Mouse (Mus musculus) kidney, postnatal 0 days (tissue): ENCODE measurements around the gene Naif1. TPM values are rescaled to one million over a fixed set of nuclear protein-coding genes. Genes with fewer than 3 reads are reported as not detected.

ENCODE experiments used
- ATAC-seq: fragments of 200-750 bp; cut with Nextera tagmentation; replicated peaks from 2 replicates; pipeline ENCODE4 v1.8.0; 2017; ENCODE audit warnings: low read depth, moderate number of reproducible peaks, moderate TSS enrichment, moderate library complexity; ENCODE audit not compliant: low FRiP score
- DNase-seq: peaks from one replicate; pipeline ENCODE4 v3.0.0-alpha.2; 2016; ENCODE audit warnings: low spot score
- H3K27ac ChIP-seq: fragments of 300-500 bp; sonication (generic); 2 replicates; pipeline ENCODE4 v1.5.1; 2014; ENCODE audit warnings: mild to moderate bottlenecking
- H3K27me3 ChIP-seq: fragments of 300-500 bp; sonication (generic); 2 replicates; pipeline ENCODE4 v1.6.1; 2014; ENCODE audit warnings: low read length, mixed read lengths; ENCODE audit not compliant: insufficient read depth
- H3K36me3 ChIP-seq: fragments of 300-500 bp; sonication (generic); 2 replicates; pipeline ENCODE4 v1.6.1; 2014; ENCODE audit warnings: low read length, mixed read lengths; ENCODE audit not compliant: insufficient read depth
- H3K4me1 ChIP-seq: fragments of 300-500 bp; sonication (generic); replicated peaks from 2 replicates; pipeline ENCODE4 v1.6.1; 2014; ENCODE audit warnings: antibody characterized with exemption, low read length, mixed read lengths; ENCODE audit not compliant: insufficient read depth
- H3K4me2 ChIP-seq: fragments of 300-500 bp; sonication (generic); 2 replicates; pipeline ENCODE4 v1.6.1; 2014; ENCODE audit warnings: mild to moderate bottlenecking, low read length, moderate library complexity, mixed read lengths
- H3K4me3 ChIP-seq: fragments of 300-500 bp; sonication (generic); replicated peaks from 2 replicates; pipeline ENCODE4 v1.5.1; 2014; ENCODE audit warnings: low read depth, low read length
- H3K9ac ChIP-seq: fragments of 300-500 bp; sonication (generic); 2 replicates; pipeline ENCODE4 v1.6.1; 2014; ENCODE audit warnings: low read depth, low read length
- H3K9me3 ChIP-seq: fragments of 300-500 bp; sonication (generic); replicated peaks from 2 replicates; pipeline ENCODE4 v1.6.1; 2016; ENCODE audit warnings: low read length, inconsistent platforms, mixed read lengths
- CTCF ChIP-seq: IDR thresholded peaks from 2 replicates; pipeline ENCODE4 v1.5.1; 2016; ENCODE audit warnings: antibody characterized with exemption, low read depth, mild to moderate bottlenecking, moderate library complexity
- WGBS: fragments of 180-500 bp; shearing (Covaris S2); extraction: QIAGEN DNeasy Blood & Tissue Kit; methylation state at CpG from one replicate; pipeline ENCODE4 v1.1.7; 2014; 5-methylcytosine and 5-hydroxymethylcytosine counted together
- polyA plus RNA-seq: library from polyadenylated mRNA; unstranded; fragments of >200 nt; fragmentation: Nextera tagmentation; extraction: Ambion mirVana; gene quantifications from 2 replicates; pipeline ENCODE4 v1.2.1, GENCODE M21; 2015

Naif1 gene
- polyA plus RNA-seq, 1 experiment from 2014 or later: 4.7 TPM

GRCm38 (mm10) chr2:32451870-32452372, 1.7 kb downstream of the Naif1 start:
- Histone ChIP-seq H3K4me2 (peak overlapping the region; percentile 86), H3K36me3 (0 out of 2 replicates have a peak, but pooled peaks cover 3% of the 10 kb centered on the region), H3K9ac (peak overlapping the region; percentile 36; the same call in 1 of the 2 replicates), H3K4me3 (peak overlapping the region; percentile 56), H3K27me3 (no peaks in the 10 kb centered on the region), H3K9me3 (no peaks in the 10 kb centered on the region), H3K4me1 (peaks cover 12% of the 10 kb centered on the region), H3K27ac (peak overlapping the region; percentile 83)
- no peak for TF ChIP-seq CTCF
- peak; percentile 97 for ATAC-seq
- WGBS: under 1% methylated on average over 25 of the region's 25 CpGs
- DNase-seq: peak; percentile 100

- H3K27ac ChIP-seq: peak overlapping the region; percentile 67
- WGBS: 95% methylated on average over 16 of the region's 16 CpGs
- H3K4me1 ChIP-seq: peaks cover 12% of the 10 kb centered on the region
- H3K4me2 ChIP-seq: peak overlapping the region; percentile 52
- H3K9me3 ChIP-seq: no peaks in the 10 kb centered on the region
- DNase-seq (no peak), ATAC-seq (no peak)
- H3K27me3 ChIP-seq: no peaks in the 10 kb centered on the region
- H3K9ac ChIP-seq: peak overlapping the region; percentile 36; the same call in 1 of the 2 replicates
- H3K36me3 ChIP-seq: 0 out of 2 replicates have a peak, but pooled peaks cover 3% of the 10 kb centered on the region
- TF ChIP-seq CTCF: no peak
- peak overlapping the region; percentile 56; the same call in 1 of the 2 replicates for H3K4me3 ChIP-seq
These were observed 2.2 kb downstream of the Naif1 start for GRCm38 (mm10) chr2:32452441-32452971.

- Histone ChIP-seq H3K36me3 (0 out of 2 replicates have a peak, but pooled peaks cover 3% of the 10 kb centered on the region), H3K4me2 (no peak overlapping the region), H3K27me3 (no peaks in the 10 kb centered on the region), H3K4me3 (no peak overlapping the region), H3K4me1 (peaks cover 12% of the 10 kb centered on the region), H3K9me3 (no peaks in the 10 kb centered on the region), H3K27ac (no peak overlapping the region), H3K9ac (no peak overlapping the region)
- no peak for TF ChIP-seq CTCF
- no peak for DNase-seq
- 88% methylated on average over 5 of the region's 5 CpGs for WGBS
- no peak for ATAC-seq
These were observed 3.5 kb downstream of the Naif1 start for GRCm38 (mm10) chr2:32453641-32454303.

- 56% methylated on average over 10 of the region's 10 CpGs for WGBS
- no peak overlapping the region for H3K4me3 ChIP-seq
- H3K4me2 ChIP-seq: no peak overlapping the region
- ATAC-seq (no peak), DNase-seq (no peak)
- H3K27me3 ChIP-seq: no peaks in the 10 kb centered on the region
- no peak for TF ChIP-seq CTCF
- 0 out of 2 replicates have a peak, but pooled peaks cover 3% of the 10 kb centered on the region for H3K36me3 ChIP-seq
- H3K9ac ChIP-seq: no peak overlapping the region
- H3K4me1 ChIP-seq: peaks cover 12% of the 10 kb centered on the region
- no peak overlapping the region for H3K27ac ChIP-seq
- H3K9me3 ChIP-seq: no peaks in the 10 kb centered on the region
These were observed 4.4 kb downstream of the Naif1 start for GRCm38 (mm10) chr2:32454633-32455032.

- no peak for ATAC-seq
- Histone ChIP-seq H3K4me2 (no peak overlapping the region), H3K9ac (no peak overlapping the region), H3K4me1 (peaks cover 12% of the 10 kb centered on the region), H3K27me3 (no peaks in the 10 kb centered on the region), H3K9me3 (no peaks in the 10 kb centered on the region), H3K36me3 (0 out of 2 replicates have a peak, but pooled peaks cover 3% of the 10 kb centered on the region), H3K27ac (no peak overlapping the region), H3K4me3 (no peak overlapping the region)
- no peak for DNase-seq
- no peak for TF ChIP-seq CTCF
- 89% methylated on average over 8 of the region's 8 CpGs for WGBS
These were observed 4.8 kb downstream of the Naif1 start for GRCm38 (mm10) chr2:32455101-32455500.

GRCm38 (mm10) chr2:32458300-32458699, 8.0 kb downstream of the Naif1 start:
- H3K27me3 ChIP-seq: no peaks in the 10 kb centered on the region
- 74% methylated on average over 2 of the region's 2 CpGs for WGBS
- TF ChIP-seq CTCF: no peak
- H3K4me3 ChIP-seq: no peak overlapping the region
- no peaks in the 10 kb centered on the region for H3K9me3 ChIP-seq
- no peak overlapping the region for H3K27ac ChIP-seq
- ATAC-seq: peak; percentile 54; the same call in 1 of the 2 replicates
- no peak overlapping the region for H3K4me2 ChIP-seq
- H3K36me3 ChIP-seq: 0 out of 2 replicates have a peak, but pooled peaks cover 3% of the 10 kb centered on the region
- no peak for DNase-seq
- peaks cover under 1% of the 10 kb centered on the region; the same call in 1 of the 2 replicates for H3K4me1 ChIP-seq
- no peak overlapping the region for H3K9ac ChIP-seq
